Mouse (Mus musculus): ENCODE data around the gene Gfra1. TPM values are rescaled to one million over a fixed set of nuclear protein-coding genes. Genes with fewer than 3 reads are reported as not detected.
A peak's percentile ranks its signal among the peaks of the same experiment; 100 is the strongest.

Gene Gfra1
- polyA plus RNA-seq (2015; fragmentation: Nextera tagmentation; extraction: Ambion mirVana): 12.5 and 17.3 TPM in 2 replicates

GRCm38 (mm10) chr19:58455496-58456061 lies at the start of gene Gfra1:
TSS of gene Gfra1 (minus strand) at chr19:58455909.
- Histone ChIP-seq H3K4me2 (ENCODE audit: low read length) (peak within 1 kb of the TSS; percentile 75), H3K27ac (ENCODE audit: low read length) (peak within 1 kb of the TSS; percentile 22; the same call in 1 of the 2 replicates), H3K9ac (replicated peaks; ENCODE audit: low read depth, low read length) (peak within 1 kb of the TSS; percentile 58), H3K4me3 (replicated peaks; ENCODE audit: low read length) (peak within 1 kb of the TSS; percentile 45), H3K9me3 (ENCODE audit: control insufficient read depth, low read length) (no peaks in the 10 kb centered on the region), H3K4me1 (replicated peaks; ENCODE audit: control insufficient read depth, insufficient read depth, low read length) (peaks cover 48% of the 10 kb centered on the region), H3K36me3 (ENCODE audit: control insufficient read depth, insufficient read depth) (no peaks in the 10 kb centered on the region), H3K27me3 (replicated peaks; ENCODE audit: control insufficient read depth, insufficient read depth, low read length) (peaks cover 26% of the 10 kb centered on the region)
- ATAC-seq: peak; percentile 58
- under 1% methylated on average over 31 of the region's 31 CpGs for WGBS

- H3K4me1 ChIP-seq (replicated peaks; ENCODE audit: control insufficient read depth, insufficient read depth, low read length): peaks cover 16% of the 10 kb centered on the region; the same call in 1 of the 2 replicates
- no peak overlapping the region for H3K9ac ChIP-seq (replicated peaks; ENCODE audit: low read depth, low read length)
- H3K4me2 ChIP-seq (ENCODE audit: low read length): no peak overlapping the region
- ATAC-seq: peak; percentile 49; the same call in 1 of the 2 replicates
- no peaks in the 10 kb centered on the region for H3K27me3 ChIP-seq (replicated peaks; ENCODE audit: control insufficient read depth, insufficient read depth, low read length)
- H3K36me3 ChIP-seq (ENCODE audit: control insufficient read depth, insufficient read depth): no peaks in the 10 kb centered on the region
- 43% methylated on average over 2 of the region's 2 CpGs for WGBS
- no peaks in the 10 kb centered on the region for H3K9me3 ChIP-seq (ENCODE audit: control insufficient read depth, low read length)
- no peak overlapping the region for H3K4me3 ChIP-seq (replicated peaks; ENCODE audit: low read length)
- H3K27ac ChIP-seq (ENCODE audit: low read length): no peak overlapping the region
These were observed 44.3 kb upstream of the Gfra1 start for GRCm38 (mm10) chr19:58500049-58500448.

GRCm38 (mm10) chr19:58499420-58499966 lies 43.8 kb upstream of the Gfra1 start:
- Histone ChIP-seq H3K27me3 (replicated peaks; ENCODE audit: control insufficient read depth, insufficient read depth, low read length) (no peaks in the 10 kb centered on the region), H3K4me3 (replicated peaks; ENCODE audit: low read length) (no peak overlapping the region), H3K36me3 (ENCODE audit: control insufficient read depth, insufficient read depth) (no peaks in the 10 kb centered on the region), H3K27ac (ENCODE audit: low read length) (no peak overlapping the region), H3K9me3 (ENCODE audit: control insufficient read depth, low read length) (no peaks in the 10 kb centered on the region), H3K9ac (replicated peaks; ENCODE audit: low read depth, low read length) (no peak overlapping the region), H3K4me1 (replicated peaks; ENCODE audit: control insufficient read depth, insufficient read depth, low read length) (peaks cover 19% of the 10 kb centered on the region; the same call in 1 of the 2 replicates), H3K4me2 (ENCODE audit: low read length) (no peak overlapping the region)
- no peak for ATAC-seq
- 69% methylated on average over 3 of the region's 3 CpGs for WGBS

GRCm38 (mm10) chr19:58497106-58497505 lies 41.4 kb upstream of the Gfra1 start:
- Histone ChIP-seq H3K4me1 (replicated peaks; ENCODE audit: control insufficient read depth, insufficient read depth, low read length) (peaks cover 15% of the 10 kb centered on the region; the same call in 1 of the 2 replicates), H3K9me3 (ENCODE audit: control insufficient read depth, low read length) (no peaks in the 10 kb centered on the region), H3K27me3 (replicated peaks; ENCODE audit: control insufficient read depth, insufficient read depth, low read length) (no peaks in the 10 kb centered on the region), H3K27ac (ENCODE audit: low read length) (no peak overlapping the region), H3K4me3 (replicated peaks; ENCODE audit: low read length) (no peak overlapping the region), H3K9ac (replicated peaks; ENCODE audit: low read depth, low read length) (no peak overlapping the region), H3K4me2 (ENCODE audit: low read length) (no peak overlapping the region), H3K36me3 (ENCODE audit: control insufficient read depth, insufficient read depth) (no peaks in the 10 kb centered on the region)
- no peak for ATAC-seq
- 20% methylated on average over 3 of the region's 3 CpGs for WGBS

- H3K4me1 ChIP-seq (replicated peaks; ENCODE audit: control insufficient read depth, insufficient read depth, low read length): no peaks in the 10 kb centered on the region
- 50% methylated on average over 2 of the region's 2 CpGs for WGBS
- no peak overlapping the region for H3K4me2 ChIP-seq (ENCODE audit: low read length)
These were observed 31.0 kb upstream of the Gfra1 start for GRCm38 (mm10) chr19:58486686-58487085.

GRCm38 (mm10) chr19:58482373-58482977 lies 26.8 kb upstream of the Gfra1 start:
- WGBS: 84% methylated on average over 9 of the region's 9 CpGs
- no peak overlapping the region for H3K4me3 ChIP-seq (replicated peaks; ENCODE audit: low read length)
- ATAC-seq: no peak
- H3K27ac ChIP-seq (ENCODE audit: low read length): no peak overlapping the region
- H3K9me3 ChIP-seq (ENCODE audit: control insufficient read depth, low read length): peaks cover 6% of the 10 kb centered on the region
- no peaks in the 10 kb centered on the region for H3K36me3 ChIP-seq (ENCODE audit: control insufficient read depth, insufficient read depth)
- no peaks in the 10 kb centered on the region for H3K27me3 ChIP-seq (replicated peaks; ENCODE audit: control insufficient read depth, insufficient read depth, low read length)
- no peak overlapping the region for H3K4me2 ChIP-seq (ENCODE audit: low read length)
- no peak overlapping the region for H3K9ac ChIP-seq (replicated peaks; ENCODE audit: low read depth, low read length)
- H3K4me1 ChIP-seq (replicated peaks; ENCODE audit: control insufficient read depth, insufficient read depth, low read length): no peaks in the 10 kb centered on the region

More at GRCm38 (mm10) chr19:58486686-58487085, 31.0 kb upstream of the Gfra1 start:
- no peak overlapping the region for H3K4me3 ChIP-seq (replicated peaks; ENCODE audit: low read length)
- H3K27me3 ChIP-seq (replicated peaks; ENCODE audit: control insufficient read depth, insufficient read depth, low read length): no peaks in the 10 kb centered on the region
- H3K27ac ChIP-seq (ENCODE audit: low read length): no peak overlapping the region
- ATAC-seq: no peak
- H3K36me3 ChIP-seq (ENCODE audit: control insufficient read depth, insufficient read depth): no peaks in the 10 kb centered on the region
- H3K9ac ChIP-seq (replicated peaks; ENCODE audit: low read depth, low read length): no peak overlapping the region
- H3K9me3 ChIP-seq (ENCODE audit: control insufficient read depth, low read length): peaks cover 4% of the 10 kb centered on the region; the same call in 1 of the 2 replicates

GRCm38 (mm10) chr19:58474251-58474650 lies 18.5 kb upstream of the Gfra1 start:
- H3K27me3 ChIP-seq (replicated peaks; ENCODE audit: control insufficient read depth, insufficient read depth, low read length): no peaks in the 10 kb centered on the region
- H3K36me3 ChIP-seq (ENCODE audit: control insufficient read depth, insufficient read depth): no peaks in the 10 kb centered on the region
- no peak overlapping the region for H3K27ac ChIP-seq (ENCODE audit: low read length)
- H3K4me2 ChIP-seq (ENCODE audit: low read length): no peak overlapping the region
- H3K4me1 ChIP-seq (replicated peaks; ENCODE audit: control insufficient read depth, insufficient read depth, low read length): 0 out of 2 replicates have a peak, but pooled peaks cover 2% of the 10 kb centered on the region
- WGBS: 90% methylated on average over 3 of the region's 3 CpGs
- ATAC-seq: no peak
- peaks cover under 1% of the 10 kb centered on the region; the same call in 1 of the 2 replicates for H3K9me3 ChIP-seq (ENCODE audit: control insufficient read depth, low read length)
- H3K4me3 ChIP-seq (replicated peaks; ENCODE audit: low read length): no peak overlapping the region
- no peak overlapping the region for H3K9ac ChIP-seq (replicated peaks; ENCODE audit: low read depth, low read length)

GRCm38 (mm10) chr19:58469421-58469820 lies 13.7 kb upstream of the Gfra1 start:
- H3K4me2 ChIP-seq (ENCODE audit: low read length): no peak overlapping the region
- 0 out of 2 replicates have a peak overlapping the region, but pooled peaks have one; percentile 23 for H3K9ac ChIP-seq (replicated peaks; ENCODE audit: low read depth, low read length)
- H3K27me3 ChIP-seq (replicated peaks; ENCODE audit: control insufficient read depth, insufficient read depth, low read length): no peaks in the 10 kb centered on the region; the same call in 1 of the 2 replicates
- H3K4me1 ChIP-seq (replicated peaks; ENCODE audit: control insufficient read depth, insufficient read depth, low read length): 0 out of 2 replicates have a peak, but pooled peaks cover 5% of the 10 kb centered on the region
- no peak overlapping the region for H3K4me3 ChIP-seq (replicated peaks; ENCODE audit: low read length)
- H3K36me3 ChIP-seq (ENCODE audit: control insufficient read depth, insufficient read depth): no peaks in the 10 kb centered on the region
- H3K9me3 ChIP-seq (ENCODE audit: control insufficient read depth, low read length): peaks cover 3% of the 10 kb centered on the region; the same call in 1 of the 2 replicates
- H3K27ac ChIP-seq (ENCODE audit: low read length): no peak overlapping the region
- 11% methylated on average over 12 of the region's 12 CpGs for WGBS
- ATAC-seq: peak; percentile 70

- no peak overlapping the region for H3K4me3 ChIP-seq (replicated peaks; ENCODE audit: low read length)
- no peaks in the 10 kb centered on the region for H3K36me3 ChIP-seq (ENCODE audit: control insufficient read depth, insufficient read depth)
- H3K9me3 ChIP-seq (ENCODE audit: control insufficient read depth, low read length): peaks cover 3% of the 10 kb centered on the region; the same call in 1 of the 2 replicates
- no peak for ATAC-seq
- H3K9ac ChIP-seq (replicated peaks; ENCODE audit: low read depth, low read length): no peak overlapping the region
- H3K27me3 ChIP-seq (replicated peaks; ENCODE audit: control insufficient read depth, insufficient read depth, low read length): no peaks in the 10 kb centered on the region; the same call in 1 of the 2 replicates
- WGBS: 70% methylated on average over 2 of the region's 2 CpGs
- H3K27ac ChIP-seq (ENCODE audit: low read length): no peak overlapping the region
- H3K4me2 ChIP-seq (ENCODE audit: low read length): no peak overlapping the region
- 0 out of 2 replicates have a peak, but pooled peaks cover 5% of the 10 kb centered on the region for H3K4me1 ChIP-seq (replicated peaks; ENCODE audit: control insufficient read depth, insufficient read depth, low read length)
These were observed 12.6 kb upstream of the Gfra1 start for GRCm38 (mm10) chr19:58468331-58468730.
